Comparison of ENCODE assay signal across 16 mouse cellular contexts in the genomic region with DNA sequence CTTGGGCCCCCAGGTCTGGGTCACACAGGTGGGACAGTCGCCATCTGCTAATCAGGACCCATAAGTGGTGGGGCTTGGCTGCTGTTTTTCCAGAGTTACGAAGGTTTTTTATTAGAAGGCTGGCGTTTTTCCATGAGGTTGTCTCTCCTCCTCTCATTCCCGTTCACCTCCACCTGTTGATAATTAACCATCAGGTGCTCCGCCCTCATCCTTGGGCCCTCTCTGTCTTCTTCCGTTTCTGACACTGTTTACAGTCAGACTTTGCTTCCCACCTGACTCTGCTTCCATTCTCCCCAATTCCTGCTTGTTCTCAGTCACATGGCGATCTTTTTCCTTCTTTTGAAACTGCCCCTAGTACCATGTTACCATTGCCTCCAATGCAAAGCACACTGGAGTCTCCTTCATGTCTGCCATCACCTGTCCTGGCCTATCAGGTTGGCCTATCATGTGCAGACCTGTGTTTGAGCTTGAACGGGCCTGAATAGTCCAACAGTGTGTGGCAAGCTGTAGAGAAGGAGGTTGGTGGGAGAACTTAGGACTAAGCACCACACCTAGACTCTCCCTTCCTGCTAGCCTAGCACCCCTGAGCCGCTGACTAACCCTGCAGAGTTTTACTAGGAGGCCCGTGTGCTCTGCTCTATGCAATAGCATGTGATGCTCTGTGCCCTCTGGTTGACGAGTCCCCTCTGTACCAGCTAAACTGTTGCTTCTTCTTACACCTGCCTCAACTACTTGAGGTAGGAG.
DNase-seq lines count a peak whose midpoint lies in the region; ATAC-seq and TF ChIP-seq lines count a peak whose summit lies in the region.
"Had no signal": no experiment of that assay in that cellular context is flagged by ENCODE, and none has a peak within 500 bp of the region (broad histone marks: within the 10 kb centered on the region; RNA-seq: fewer than 3 reads in every experiment).

No protein-coding gene starts in this region.

- no peak overlapping the region for H3K4me2 ChIP-seq in liver, postnatal 0 days (ENCODE audit: low read depth, low read length)
- no peak overlapping the region for H3K4me2 ChIP-seq in stomach, postnatal 0 days (replicated peaks; ENCODE audit: low read depth)
- H3K4me2 ChIP-seq: embryonic facial prominence, embryonic 15.5 days; forebrain, embryonic 13.5 days; hindbrain, embryonic 14.5 days; limb, embryonic 12.5 days; midbrain, embryonic 15.5 days had no signal

- peaks cover 8% of the 10 kb centered on the region for H3K36me3 ChIP-seq in liver, postnatal 0 days (replicated peaks; ENCODE audit: insufficient read depth, low read length)
- no peaks in the 10 kb centered on the region for H3K36me3 ChIP-seq in stomach, postnatal 0 days (ENCODE audit: control insufficient read depth, insufficient read depth, low read length)
- H3K36me3 ChIP-seq: embryonic facial prominence, embryonic 15.5 days; midbrain, embryonic 15.5 days had no signal

- peaks cover 17% of the 10 kb centered on the region for H3K4me1 ChIP-seq in liver, postnatal 0 days (ENCODE audit: insufficient read depth)
- H3K4me1 ChIP-seq in stomach, postnatal 0 days (replicated peaks; ENCODE audit: control insufficient read depth, insufficient read depth), result peaks cover 8% of the 10 kb centered on the region
- H3K4me1 ChIP-seq: embryonic facial prominence, embryonic 15.5 days; limb, embryonic 12.5 days; midbrain, embryonic 15.5 days had no signal

- no peak for TF ChIP-seq EP300 in liver, postnatal 0 days (IDR thresholded peaks at IDR 0.05; ENCODE audit: low read depth)
- TF ChIP-seq EP300 in stomach, postnatal 0 days (optimal IDR thresholded peaks at IDR 0.05), result no peak

- WGBS in liver, postnatal 0 days (ENCODE audit: insufficient replicate concordance), result 79% methylated on average over 11 of the region's 11 CpGs
- WGBS in stomach, postnatal 0 days, result 59% methylated on average over 11 of the region's 11 CpGs

- peak; percentile 42 to 67 for DNase-seq in lung, adult 18-20 months
- no peak for DNase-seq in lung, postnatal 14 days
- peak; percentile 93 for DNase-seq in kidney, adult 9 months
- DNase-seq in liver, postnatal 0 days, result no peak
- peak; percentile 53 for DNase-seq in stomach, postnatal 0 days (ENCODE audit: low spot score)
- no peak for DNase-seq in frontal cortex, postnatal 14 days (ENCODE audit: low spot score in 2 of 2)
- no peak for DNase-seq in urinary bladder, postnatal 25 days (ENCODE audit: low spot score)
- DNase-seq: adrenal gland, postnatal 25 days; heart, adult 2 months; heart, postnatal 10 days had no signal

- no peaks in the 10 kb centered on the region for H3K27me3 ChIP-seq in liver, postnatal 0 days (ENCODE audit: insufficient read depth, low read length)
- no peaks in the 10 kb centered on the region for H3K27me3 ChIP-seq in stomach, postnatal 0 days (ENCODE audit: control insufficient read depth, insufficient read depth, low read length)
- H3K27me3 ChIP-seq: embryonic facial prominence, embryonic 15.5 days; forebrain, embryonic 13.5 days; limb, embryonic 12.5 days; midbrain, embryonic 15.5 days had no signal

- H3K4me3 ChIP-seq in liver, postnatal 0 days (ENCODE audit: low read depth, low read length), result no peak overlapping the region
- H3K4me3 ChIP-seq in stomach, postnatal 0 days (ENCODE audit: low read depth, low read length), result no peak overlapping the region
- H3K4me3 ChIP-seq: embryonic facial prominence, embryonic 15.5 days; forebrain, embryonic 13.5 days; heart, adult 2 months; limb, embryonic 12.5 days; midbrain, embryonic 15.5 days had no signal

- 0 out of 2 replicates have a peak, but pooled peaks have one; percentile 25 for ATAC-seq in liver, postnatal 0 days
- ATAC-seq in stomach, postnatal 0 days (ENCODE audit: low FRiP score, low TSS enrichment), result peak; percentile 73
- ATAC-seq: forebrain, embryonic 13.5 days; midbrain, embryonic 15.5 days had no signal

- H3K9ac ChIP-seq in liver, postnatal 0 days (replicated peaks), result no peak overlapping the region
- H3K9ac ChIP-seq in stomach, postnatal 0 days (ENCODE audit: low read length), result no peak overlapping the region
- H3K9ac ChIP-seq: embryonic facial prominence, embryonic 15.5 days; forebrain, embryonic 13.5 days; hindbrain, embryonic 14.5 days; limb, embryonic 12.5 days; midbrain, embryonic 15.5 days had no signal

- TF ChIP-seq CTCF in liver, postnatal 0 days (IDR thresholded peaks at IDR 0.05; ENCODE audit: low read depth), result no peak
- TF ChIP-seq CTCF in stomach, postnatal 0 days (IDR thresholded peaks at IDR 0.05; ENCODE audit: low read depth), result no peak

- H3K9me3 ChIP-seq in liver, postnatal 0 days (ENCODE audit: low read length), result no peaks in the 10 kb centered on the region
- H3K9me3 ChIP-seq in stomach, postnatal 0 days (ENCODE audit: control insufficient read depth, low read length), result no peaks in the 10 kb centered on the region
- H3K9me3 ChIP-seq: embryonic facial prominence, embryonic 15.5 days; forebrain, embryonic 13.5 days; G1E; limb, embryonic 12.5 days; midbrain, embryonic 15.5 days had no signal

- H3K27ac ChIP-seq in liver, postnatal 0 days (ENCODE audit: low read depth), result 0 out of 2 replicates have a peak overlapping the region, but pooled peaks have one; percentile 31
- H3K27ac ChIP-seq in stomach, postnatal 0 days (replicated peaks), result peak overlapping the region; percentile 83
- H3K27ac ChIP-seq: embryonic facial prominence, embryonic 15.5 days; forebrain, embryonic 13.5 days; heart, adult 2 months; hindbrain, embryonic 14.5 days; limb, embryonic 12.5 days; midbrain, embryonic 15.5 days had no signal

Comparison
In these comparisons a context has a peak if more than half of its experiments do, and no peak if none do; other contexts are left out.
1. DNase-seq: peak in lung, adult 18-20 months (2 of 2), kidney, adult 9 months (single experiment) and stomach, postnatal 0 days (single experiment); none in lung, postnatal 14 days (single experiment), liver, postnatal 0 days (single experiment), frontal cortex, postnatal 14 days (0 of 2) and urinary bladder, postnatal 25 days (single experiment).